Mouse (Mus musculus) lung, embryonic 14.5 days (tissue): Measurements from ENCODE around the gene Irf3. TPM values are rescaled to one million over a fixed set of nuclear protein-coding genes. Genes with fewer than 3 reads are reported as not detected.

Experiments
- ATAC-seq: fragments of 200-750 bp; cut with Nextera tagmentation; 2 replicates; pipeline ENCODE4 v1.8.0; 2017; ENCODE audit warnings: mild to moderate bottlenecking, moderate TSS enrichment, moderate library complexity; ENCODE audit not compliant: insufficient read depth
- DNase-seq: peaks from one replicate; pipeline ENCODE4 v3.0.0-alpha.2; 2015
- H3K27ac ChIP-seq: fragments of 300-500 bp; sonication (generic); 2 replicates; pipeline ENCODE4 v1.5.1; 2014; ENCODE audit warnings: low read depth, mild to moderate bottlenecking, moderate library complexity
- H3K27me3 ChIP-seq: fragments of 300-500 bp; sonication (generic); 2 replicates; pipeline ENCODE4 v1.6.1; 2014; ENCODE audit warnings: low read length, control low read depth; ENCODE audit not compliant: insufficient read depth
- H3K36me3 ChIP-seq: fragments of 300-500 bp; sonication (generic); 2 replicates; pipeline ENCODE4 v1.6.1; 2014; ENCODE audit warnings: control low read depth; ENCODE audit not compliant: insufficient read depth
- H3K4me1 ChIP-seq: fragments of 300-500 bp; sonication (generic); 2 replicates; pipeline ENCODE4 v1.6.1; 2014; ENCODE audit warnings: antibody characterized with exemption, control low read depth; ENCODE audit not compliant: insufficient read depth
- H3K4me2 ChIP-seq: fragments of 300-500 bp; sonication (generic); 2 replicates; pipeline ENCODE4 v1.6.1; 2014; ENCODE audit warnings: mild to moderate bottlenecking
- H3K4me3 ChIP-seq: fragments of 300-500 bp; sonication (generic); 2 replicates; pipeline ENCODE4 v1.5.1; 2014; ENCODE audit warnings: low read depth, low read length
- H3K9ac ChIP-seq: fragments of 300-500 bp; sonication (generic); 2 replicates; pipeline ENCODE4 v1.6.1; 2014
- H3K9me3 ChIP-seq: fragments of 300-500 bp; sonication (generic); 2 replicates; pipeline ENCODE4 v1.6.1; 2016; ENCODE audit warnings: low read depth, low read length, control low read depth
- CTCF ChIP-seq: IDR thresholded peaks from 2 replicates; pipeline ENCODE4 v1.5.1; 2016; ENCODE audit warnings: antibody characterized with exemption, low read depth
- WGBS: fragments of 180-500 bp; shearing (Covaris S2); extraction: QIAGEN DNeasy Blood & Tissue Kit; methylation state at CpG from one replicate; pipeline ENCODE4 v1.1.7; 2014; 5-methylcytosine and 5-hydroxymethylcytosine counted together
- polyA plus RNA-seq: library from polyadenylated mRNA; unstranded; fragments of >200 nt; fragmentation: Nextera tagmentation; extraction: Ambion mirVana; gene quantifications from 2 replicates; pipeline ENCODE4 v1.2.1, GENCODE M21; 2014

The Irf3 gene
- polyA plus RNA-seq, 1 experiment from 2014 or later: 83.0 TPM

DNA sequence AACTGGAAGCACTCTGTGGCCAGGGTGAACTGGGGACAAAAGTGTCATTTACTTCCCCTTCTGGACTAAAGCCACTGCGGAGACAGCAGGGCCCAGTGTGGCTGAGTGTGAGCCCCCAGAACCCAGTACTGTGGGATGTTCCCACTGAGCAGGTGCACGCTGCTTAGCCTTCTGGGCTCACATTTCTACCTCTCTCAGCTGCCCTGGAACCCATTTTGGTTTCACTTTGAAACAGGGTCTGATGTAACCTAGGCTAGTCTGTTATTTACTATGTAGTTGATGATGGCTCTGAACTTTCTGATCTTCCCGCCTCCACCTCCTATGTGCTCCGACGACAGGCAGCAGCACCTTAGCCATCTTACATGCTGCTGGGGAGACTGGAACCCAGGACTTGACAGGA is 34.6 kb upstream of the Irf3 start:
- H3K27ac ChIP-seq: no peak overlapping the region
- no peaks in the 10 kb centered on the region for H3K9me3 ChIP-seq
- ATAC-seq (no peak), DNase-seq (no peak)
- H3K36me3 ChIP-seq: peaks cover 24% of the 10 kb centered on the region; the same call in 1 of the 2 replicates
- H3K4me2 ChIP-seq: no peak overlapping the region
- TF ChIP-seq CTCF: no peak
- 88% methylated on average over 5 of the region's 5 CpGs for WGBS
- H3K4me3 ChIP-seq: no peak overlapping the region
- H3K9ac ChIP-seq: no peak overlapping the region
- no peaks in the 10 kb centered on the region for H3K4me1 ChIP-seq
- no peaks in the 10 kb centered on the region for H3K27me3 ChIP-seq

GRCm38 (mm10) chr7:44964990-44965389 is 32.5 kb upstream of the Irf3 start:
- no peak for ATAC-seq
- Histone ChIP-seq H3K27me3 (no peaks in the 10 kb centered on the region), H3K9me3 (no peaks in the 10 kb centered on the region), H3K4me1 (no peaks in the 10 kb centered on the region), H3K4me3 (no peak overlapping the region), H3K9ac (no peak overlapping the region), H3K4me2 (no peak overlapping the region), H3K27ac (no peak overlapping the region), H3K36me3 (peaks cover 24% of the 10 kb centered on the region; the same call in 1 of the 2 replicates)
- no peak for TF ChIP-seq CTCF
- no peak for DNase-seq
- WGBS: 95% methylated on average over 13 of the region's 13 CpGs

DNA sequence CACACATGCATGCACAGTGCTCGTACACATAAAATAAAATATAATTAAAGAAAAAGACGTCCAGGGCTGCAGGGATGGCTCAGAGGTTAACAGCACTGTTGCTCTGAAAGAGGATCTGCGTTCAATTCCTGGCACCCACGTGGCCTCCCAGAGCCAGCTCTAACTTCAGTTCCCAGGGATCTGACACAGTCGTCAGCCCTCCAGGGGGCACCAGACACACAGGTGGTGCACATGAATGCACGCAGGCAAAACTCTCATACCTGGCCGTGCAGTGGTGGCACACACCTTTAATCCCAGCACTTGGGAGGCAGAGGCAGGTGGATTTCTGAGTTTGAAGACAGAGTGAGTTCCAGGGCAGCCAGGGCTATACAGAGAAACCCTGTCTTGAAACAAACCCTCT is 31.5 kb upstream of the Irf3 start:
- no peak overlapping the region for H3K4me2 ChIP-seq
- no peak for ATAC-seq
- H3K27ac ChIP-seq: no peak overlapping the region
- no peak for TF ChIP-seq CTCF
- no peak overlapping the region for H3K4me3 ChIP-seq
- H3K27me3 ChIP-seq: no peaks in the 10 kb centered on the region
- DNase-seq: no peak
- WGBS: 73% methylated on average over 7 of the region's 7 CpGs
- no peak overlapping the region for H3K9ac ChIP-seq
- H3K9me3 ChIP-seq: no peaks in the 10 kb centered on the region
- H3K36me3 ChIP-seq: peaks cover 24% of the 10 kb centered on the region; the same call in 1 of the 2 replicates
- no peaks in the 10 kb centered on the region for H3K4me1 ChIP-seq

GRCm38 (mm10) chr7:44966638-44967037 is 30.8 kb upstream of the Irf3 start:
- Histone ChIP-seq H3K27ac (no peak overlapping the region), H3K4me2 (no peak overlapping the region), H3K4me1 (no peaks in the 10 kb centered on the region), H3K36me3 (peaks cover 19% of the 10 kb centered on the region; the same call in 1 of the 2 replicates), H3K4me3 (no peak overlapping the region), H3K9me3 (no peaks in the 10 kb centered on the region), H3K9ac (no peak overlapping the region), H3K27me3 (no peaks in the 10 kb centered on the region)
- WGBS: 52% methylated on average over 15 of the region's 15 CpGs
- ATAC-seq (no peak), DNase-seq (no peak)
- 0 out of 2 replicates have a peak, but pooled peaks have one; percentile 25 for TF ChIP-seq CTCF

DNA sequence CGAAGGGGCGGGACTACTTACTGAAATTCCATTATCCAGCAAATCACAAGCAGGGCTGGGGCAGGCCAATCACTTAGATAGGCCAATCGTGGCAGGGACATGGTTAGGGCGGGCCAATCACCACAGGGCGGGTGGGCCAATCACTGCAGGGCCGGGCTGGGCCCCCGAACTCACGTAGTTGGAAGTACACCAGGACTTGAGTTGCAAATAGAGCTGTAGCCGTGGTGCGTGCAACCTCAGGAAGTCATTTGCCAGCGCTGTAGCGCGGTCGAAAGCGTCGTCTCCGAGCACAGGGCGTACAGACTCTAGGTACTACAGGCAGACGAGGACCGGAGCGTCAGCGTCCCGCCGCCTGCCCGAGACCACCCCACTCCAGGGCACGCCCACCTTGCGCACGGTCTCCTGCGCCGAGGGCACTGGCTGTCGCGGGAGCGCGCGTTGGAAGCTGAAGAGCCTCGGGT is 27.2 kb upstream of the Irf3 start:
- WGBS: 1% methylated on average over 36 of the region's 36 CpGs
- H3K4me3 ChIP-seq: peak overlapping the region; percentile 55
- DNase-seq (peak; percentile 96), ATAC-seq (peak; percentile 97)
- TF ChIP-seq CTCF: no peak
- peak overlapping the region; percentile 88 for H3K27ac ChIP-seq
- peak overlapping the region; percentile 59 for H3K9ac ChIP-seq
- no peaks in the 10 kb centered on the region for H3K27me3 ChIP-seq
- H3K9me3 ChIP-seq: no peaks in the 10 kb centered on the region
- H3K4me1 ChIP-seq: no peaks in the 10 kb centered on the region; the same call in 1 of the 2 replicates
- H3K36me3 ChIP-seq: peaks cover 8% of the 10 kb centered on the region; the same call in 1 of the 2 replicates
- peak overlapping the region; percentile 77 for H3K4me2 ChIP-seq

- no peak for TF ChIP-seq CTCF
- Histone ChIP-seq H3K27ac (no peak overlapping the region), H3K4me1 (no peaks in the 10 kb centered on the region; the same call in 1 of the 2 replicates), H3K4me2 (peak overlapping the region; percentile 77), H3K36me3 (peaks cover 11% of the 10 kb centered on the region; the same call in 1 of the 2 replicates), H3K9ac (peak overlapping the region; percentile 59; the same call in 1 of the 2 replicates), H3K4me3 (peak overlapping the region; percentile 55), H3K27me3 (no peaks in the 10 kb centered on the region), H3K9me3 (no peaks in the 10 kb centered on the region)
- ATAC-seq (no peak), DNase-seq (no peak)
- 57% methylated on average over 7 of the region's 7 CpGs for WGBS
Observed at GRCm38 (mm10) chr7:44971142-44971541, 26.3 kb upstream of the Irf3 start.

DNA sequence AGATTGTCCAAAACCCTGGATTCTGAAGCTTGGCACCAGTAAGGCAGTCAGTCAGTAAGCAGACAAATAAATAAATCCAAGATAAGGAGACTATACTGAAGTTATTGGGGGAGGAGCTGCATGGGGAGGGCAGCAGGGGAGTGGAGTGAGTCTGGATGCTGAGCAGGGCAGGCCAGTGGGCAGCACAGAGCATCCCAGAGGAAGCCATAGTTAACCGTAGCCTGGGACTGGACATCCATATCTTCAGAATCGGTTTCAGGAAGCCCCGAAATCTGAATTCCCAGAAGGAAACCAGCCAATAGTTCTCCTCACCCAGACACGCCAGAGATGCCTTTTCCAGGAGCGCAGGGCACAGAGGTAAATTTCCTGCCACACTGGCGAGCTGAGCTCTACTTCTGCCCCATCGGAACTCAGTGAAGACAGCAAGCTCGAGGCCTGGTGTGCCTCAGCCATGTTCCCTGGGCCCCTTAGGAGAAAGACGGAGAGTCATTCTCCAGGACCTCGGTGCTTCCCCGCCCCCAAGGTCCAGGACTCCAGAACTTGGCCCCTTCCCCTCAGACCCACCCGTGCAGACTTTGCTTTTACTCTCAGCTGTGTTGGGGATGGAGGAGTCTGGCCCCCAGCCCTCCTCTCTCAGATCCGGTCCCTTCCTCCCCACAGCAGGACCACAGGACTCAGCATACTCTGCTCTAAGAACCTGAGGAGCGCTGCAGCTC is 23.9 kb upstream of the Irf3 start:
- no peak for DNase-seq
- ATAC-seq: no peak
- peak overlapping the region; percentile 72; the same call in 1 of the 2 replicates for H3K27ac ChIP-seq
- WGBS: 42% methylated on average over 14 of the region's 14 CpGs
- H3K9ac ChIP-seq: peak overlapping the region; percentile 41
- no peaks in the 10 kb centered on the region; the same call in 1 of the 2 replicates for H3K4me1 ChIP-seq
- no peaks in the 10 kb centered on the region for H3K9me3 ChIP-seq
- H3K4me2 ChIP-seq: peak overlapping the region; percentile 73
- peak overlapping the region; percentile 46 for H3K4me3 ChIP-seq
- TF ChIP-seq CTCF: no peak
- H3K27me3 ChIP-seq: no peaks in the 10 kb centered on the region
- H3K36me3 ChIP-seq: peaks cover 28% of the 10 kb centered on the region
